Mouse (Mus musculus) G1E (cell line): ENCODE results near the gene Fgfr2. TPM values are rescaled to one million over a fixed set of nuclear protein-coding genes. Genes with fewer than 3 reads are reported as not detected.
"Not testable (repeated sequence)": the region's sequence is repeated elsewhere in the genome, so short reads cannot be mapped to it uniquely, and the experiment has no call there.

Source experiments
- ATAC-seq: 2 replicates; pipeline ENCODE4 v1.8.0; 2016; ENCODE audit warnings: mild to moderate bottlenecking; ENCODE audit not compliant: insufficient number of reproducible peaks, poor library complexity, low FRiP score, severe bottlenecking; ENCODE audit errors: extremely low read depth
- DNase-seq: peaks from one replicate; pipeline ENCODE4 v3.0.0; 2012; ENCODE audit warnings: low spot score
- H3K27me3 ChIP-seq: 2 replicates; pipeline ENCODE4 v1.6.1; 2012; ENCODE audit warnings: mild to moderate bottlenecking, low read length, inconsistent platforms; ENCODE audit not compliant: insufficient read depth
- H3K36me3 ChIP-seq: replicated peaks from 2 replicates; pipeline ENCODE3; 2012; ENCODE audit warnings: mild to moderate bottlenecking, inconsistent platforms
- H3K4me1 ChIP-seq: 2 replicates; pipeline ENCODE4 v1.6.1; 2012; ENCODE audit warnings: low read depth, low read length, inconsistent platforms, mixed read lengths; ENCODE audit not compliant: insufficient read depth
- H3K4me3 ChIP-seq: 2 replicates; pipeline ENCODE4 v1.5.1; 2012; ENCODE audit warnings: low read depth, mild to moderate bottlenecking, inconsistent platforms, low read length, moderate library complexity, mixed read lengths
- H3K9me3 ChIP-seq: replicated peaks from 2 replicates; pipeline ENCODE4 v1.6.1; 2012; ENCODE audit warnings: inconsistent platforms
- CTCF ChIP-seq: IDR thresholded peaks from 2 replicates; pipeline ENCODE4 v1.5.1; 2012; ENCODE audit warnings: low read depth, low read length, inconsistent platforms, mixed read lengths
- GATA1 ChIP-seq: IDR thresholded peaks from 2 replicates; pipeline ENCODE4 v1.6.1; 2012; ENCODE audit warnings: borderline replicate concordance, low read length, inconsistent platforms, mixed read lengths
- GATA2 ChIP-seq: IDR thresholded peaks from 2 replicates; pipeline ENCODE4 v1.6.1; 2012; ENCODE audit warnings: low read depth, low read length, inconsistent platforms, borderline replicate concordance
- POLR2AphosphoS5 ChIP-seq: IDR thresholded peaks from 2 replicates; pipeline ENCODE4 v1.6.1; 2012; ENCODE audit warnings: low read depth, low read length, inconsistent platforms; ENCODE audit not compliant: insufficient replicate concordance
- TAL1 ChIP-seq: conservative IDR thresholded peaks from 2 replicates; pipeline ENCODE4 v1.6.1; 2012; ENCODE audit warnings: low read depth, low read length, inconsistent platforms, mixed read lengths
- polyA plus RNA-seq: library from polyadenylated mRNA; stranded (reverse); fragments of >175 nt; gene quantifications from 2 replicates; pipeline ENCODE4 v1.2.3, GENCODE M21; 2012
- total RNA-seq, 2 experiments: library from RNA; stranded (forward) in 1 of 2; stranded (reverse) in 1 of 2; fragments of 200-1000 nt in 1 of 2; fragments of >200 nt in 1 of 2; fragmentation: Nextera tagmentation in 1 of 2; gene quantifications; 2 replicates each; pipeline ENCODE4 v1.2.3; 2014 to 2017

Gene Fgfr2
- total and polyA plus RNA-seq, 3 experiments: 0.22 TPM; not detected in 2

DNA sequence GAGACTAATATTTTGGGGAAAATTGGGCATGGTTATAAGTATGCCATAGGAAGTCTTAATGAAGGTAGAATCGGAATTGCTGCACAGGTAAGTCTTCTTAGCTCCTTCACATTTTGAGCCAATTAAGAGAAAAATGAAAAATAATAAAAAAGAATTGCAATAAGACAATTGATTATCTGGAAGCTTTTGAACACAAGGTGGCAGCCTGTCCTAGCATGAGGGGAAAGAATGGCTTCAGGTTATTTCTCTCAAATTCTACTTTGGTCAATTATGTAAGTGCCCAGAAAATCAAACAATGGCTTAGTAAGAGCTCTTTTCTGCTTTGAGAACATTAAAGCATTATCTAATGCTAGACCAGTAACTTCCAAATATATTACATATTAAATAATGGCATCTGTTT lies 1688.9 kb downstream of the Fgfr2 start:
- H3K9me3 ChIP-seq: no peaks in the 10 kb centered on the region
- H3K27me3 ChIP-seq: no peaks in the 10 kb centered on the region
- no peak overlapping the region for H3K4me3 ChIP-seq
- peaks cover 4% of the 10 kb centered on the region for H3K36me3 ChIP-seq
- DNase-seq: no peak
- TF ChIP-seq TAL1 (no peak), CTCF (no peak), POLR2AphosphoS5 (no peak), GATA2 (no peak), GATA1 (no peak)
- H3K4me1 ChIP-seq: no peaks in the 10 kb centered on the region
- ATAC-seq: no peak

- Histone ChIP-seq H3K9me3 (no peaks in the 10 kb centered on the region), H3K4me3 (no peak overlapping the region), H3K27me3 (no peaks in the 10 kb centered on the region), H3K36me3 (peaks cover 8% of the 10 kb centered on the region), H3K4me1 (no peaks in the 10 kb centered on the region)
- ATAC-seq: no peak
- TF ChIP-seq GATA1: no peak
- no peak for TF ChIP-seq POLR2AphosphoS5
- no peak for TF ChIP-seq TAL1
- TF ChIP-seq CTCF: no peak
- no peak for TF ChIP-seq GATA2
- peak; percentile 6 for DNase-seq
Observed at GRCm38 (mm10) chr7:131432244-131432643, 1690.9 kb downstream of the Fgfr2 start.

DNA sequence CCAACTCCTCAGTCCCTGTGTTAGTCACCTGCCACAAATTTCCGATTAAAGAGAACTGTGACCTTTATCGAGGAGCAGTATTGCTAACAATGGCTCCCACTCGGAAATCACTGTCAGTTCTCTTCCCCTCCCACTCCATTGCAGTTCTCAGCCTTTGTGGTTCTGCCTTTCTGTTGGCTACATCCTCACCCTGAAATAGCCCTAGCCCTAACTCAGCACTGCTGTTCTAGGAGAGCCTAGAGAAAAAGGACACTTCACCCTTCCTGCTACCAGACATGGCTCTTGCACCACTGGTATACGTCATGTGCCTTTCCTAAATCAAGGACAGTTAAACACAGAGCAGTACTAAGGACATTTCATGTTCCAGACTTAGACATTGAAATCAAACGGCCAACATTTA lies 1695.8 kb downstream of the Fgfr2 start:
- H3K4me1 ChIP-seq: peaks cover 11% of the 10 kb centered on the region
- TF ChIP-seq GATA2: no peak
- TF ChIP-seq POLR2AphosphoS5: no peak
- no peak for TF ChIP-seq TAL1
- no peak for TF ChIP-seq CTCF
- TF ChIP-seq GATA1: no peak
- peaks cover 4% of the 10 kb centered on the region for H3K9me3 ChIP-seq
- ATAC-seq (no peak), DNase-seq (no peak)
- no peaks in the 10 kb centered on the region for H3K27me3 ChIP-seq
- peaks cover 10% of the 10 kb centered on the region for H3K36me3 ChIP-seq
- H3K4me3 ChIP-seq: no peak overlapping the region

DNA sequence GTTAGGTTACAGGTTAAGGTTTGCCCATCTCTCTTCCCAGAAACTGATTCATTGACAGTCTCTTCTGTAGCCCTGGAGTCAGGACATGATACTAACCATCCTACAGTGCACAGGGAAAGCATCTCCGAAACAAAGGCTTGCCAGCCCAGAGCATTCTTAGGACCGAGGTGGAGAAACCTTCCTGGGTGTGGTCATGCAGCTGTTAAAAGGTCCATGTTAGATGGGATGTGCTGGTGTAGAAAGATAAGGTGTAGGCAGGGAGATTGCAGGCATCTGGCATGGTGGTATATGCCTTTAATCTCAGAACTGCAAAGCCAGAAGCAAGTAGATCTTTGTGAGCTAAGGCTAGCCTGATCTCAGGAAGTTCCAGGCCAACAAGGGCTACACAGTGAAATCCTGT lies 1698.2 kb downstream of the Fgfr2 start:
- H3K4me3 ChIP-seq: no peak overlapping the region

DNA sequence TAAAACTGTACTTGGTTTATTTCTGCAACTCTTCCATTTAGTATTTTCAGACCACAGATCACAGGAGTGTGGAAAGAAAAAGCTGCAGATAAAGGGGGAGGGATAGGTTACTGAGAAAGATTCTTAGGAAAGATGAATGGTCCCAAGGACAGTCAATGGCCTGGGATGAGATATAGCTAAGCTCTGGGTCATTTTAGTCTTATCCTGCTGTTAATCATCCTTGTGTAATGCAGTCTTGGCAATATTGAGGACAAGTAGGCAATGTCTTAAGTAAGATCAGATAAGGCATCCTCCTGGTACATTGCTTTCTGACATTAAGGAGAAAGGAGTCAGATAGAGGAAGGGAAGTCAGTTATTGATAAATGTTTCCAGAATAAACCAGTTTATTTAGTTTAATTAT lies 1705.5 kb downstream of the Fgfr2 start:
- Histone ChIP-seq H3K4me3 (no peak overlapping the region), H3K4me1 (peaks cover 6% of the 10 kb centered on the region; the same call in 1 of the 2 replicates), H3K36me3 (no peaks in the 10 kb centered on the region), H3K27me3 (no peaks in the 10 kb centered on the region), H3K9me3 (no peaks in the 10 kb centered on the region)
- TF ChIP-seq GATA2 (no peak), GATA1 (no peak), TAL1 (no peak), CTCF (no peak), POLR2AphosphoS5 (no peak)
- ATAC-seq (no peak), DNase-seq (no peak)

More for the DNA sequence above, 1698.2 kb downstream of the Fgfr2 start:
- Histone ChIP-seq H3K27me3 (no peaks in the 10 kb centered on the region), H3K36me3 (peaks cover 7% of the 10 kb centered on the region), H3K9me3 (peaks cover 4% of the 10 kb centered on the region), H3K4me1 (peaks cover 11% of the 10 kb centered on the region)
- TF ChIP-seq GATA1: no peak
- peak; percentile 63 for TF ChIP-seq TAL1
- ATAC-seq (peak; percentile 95), DNase-seq (no peak)

GRCm38 (mm10) chr7:131416742-131417141 lies 1706.4 kb downstream of the Fgfr2 start:
- DNase-seq, ATAC-seq: not testable (repeated sequence)

GRCm38 (mm10) chr7:131411941-131412270 lies 1711.2 kb downstream of the Fgfr2 start:
- peaks cover 6% of the 10 kb centered on the region for H3K36me3 ChIP-seq
- H3K9me3 ChIP-seq: no peaks in the 10 kb centered on the region
- no peak for DNase-seq
- ATAC-seq: no peak
- H3K27me3 ChIP-seq: no peaks in the 10 kb centered on the region
- H3K4me1 ChIP-seq: peaks cover 27% of the 10 kb centered on the region
- no peak for TF ChIP-seq CTCF
- no peak for TF ChIP-seq GATA2
- no peak for TF ChIP-seq POLR2AphosphoS5
- no peak for TF ChIP-seq TAL1
- TF ChIP-seq GATA1: no peak
- H3K4me3 ChIP-seq: no peak overlapping the region

More at GRCm38 (mm10) chr7:131416742-131417141, 1706.4 kb downstream of the Fgfr2 start:
- not testable (repeated sequence) for H3K4me1 ChIP-seq, H3K9me3 ChIP-seq, H3K27me3 ChIP-seq, H3K36me3 ChIP-seq, H3K4me3 ChIP-seq
